Mouse (Mus musculus): ENCODE results near the gene Mterf4. TPM values are rescaled to one million over a fixed set of nuclear protein-coding genes. Genes with fewer than 3 reads are reported as not detected.

Mterf4 gene
- polyA plus RNA-seq, 1 experiment from 2014 or later = 35.8 TPM

DNA sequence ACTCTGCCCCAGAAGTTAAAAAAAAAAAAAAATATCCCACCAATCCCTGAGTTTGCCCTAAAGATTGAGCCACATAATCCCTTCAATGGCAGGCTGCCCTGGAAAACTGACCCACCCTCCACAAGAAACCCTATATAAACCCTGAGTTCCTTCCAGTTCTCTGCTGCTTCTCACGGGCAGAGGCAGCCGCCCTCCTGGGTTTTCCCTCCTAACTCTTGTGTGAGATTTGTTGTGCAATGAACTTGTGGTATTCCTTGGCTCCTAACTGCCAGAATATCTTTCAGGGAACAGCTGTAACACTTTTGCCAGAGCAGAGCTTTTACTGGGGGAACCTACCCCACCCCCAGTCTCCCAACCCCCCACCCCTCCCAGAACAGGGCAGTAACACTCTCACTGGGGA, 53.1 kb downstream of the Mterf4 start:
- Histone ChIP-seq H3K9me3 (no peaks in the 10 kb centered on the region), H3K27me3 (replicated peaks; ENCODE audit: low read depth, poor library complexity, severe bottlenecking) (no peaks in the 10 kb centered on the region), H3K27ac (replicated peaks) (no peak overlapping the region), H3K4me3 (no peak overlapping the region), H3K4me1 (peaks cover 20% of the 10 kb centered on the region; the same call in 1 of the 2 replicates), H3K36me3 (replicated peaks) (peaks cover 4% of the 10 kb centered on the region; the same call in 1 of the 2 replicates)
- no peak for DNase-seq (ENCODE audit: low spot score)
- WGBS = 55% methylated on average over 2 of the region's 2 CpGs

Small RNA genes within 50 kb of the gene (microRNA-seq; reads per million reads assigned to microRNA genes)
- gene Mir6345 (not detected), gene Mir6901 (not detected), gene Mir6902 (0.91 reads per million)

Other genes with a start within 250 kb of the Mterf4 start
- gene Kif1a, start 204.0 kb downstream of the Mterf4 start, polyA plus RNA-seq (2016; fragmentation: Nextera tagmentation; extraction: Ambion mirVana) = 23.9 and 27.5 TPM in 2 replicates
- gene Agxt, start 170.7 kb downstream of the Mterf4 start, polyA plus RNA-seq (2016; fragmentation: Nextera tagmentation; extraction: Ambion mirVana) = not detected in 2 replicates
- 0.87 and 1.5 TPM in 2 replicates for gene 2310007B03Rik, start 145.0 kb downstream of the Mterf4 start, polyA plus RNA-seq (2016; fragmentation: Nextera tagmentation; extraction: Ambion mirVana)
- gene Crocc2, start 137.2 kb downstream of the Mterf4 start, polyA plus RNA-seq (2016; fragmentation: Nextera tagmentation; extraction: Ambion mirVana) = 0.19 and 0.20 TPM in 2 replicates
- 6.5 and 9.6 TPM in 2 replicates for gene Sned1, start 70.1 kb downstream of the Mterf4 start, polyA plus RNA-seq (2016; fragmentation: Nextera tagmentation; extraction: Ambion mirVana)
- 78.8 and 84.4 TPM in 2 replicates for gene Ppp1r7, start 36.9 kb upstream of the Mterf4 start, polyA plus RNA-seq (2016; fragmentation: Nextera tagmentation; extraction: Ambion mirVana)
- 30.9 and 31.1 TPM in 2 replicates for gene Pask, start 37.6 kb upstream of the Mterf4 start, polyA plus RNA-seq (2016; fragmentation: Nextera tagmentation; extraction: Ambion mirVana)
- gene Ano7, start 68.0 kb upstream of the Mterf4 start, polyA plus RNA-seq (2016; fragmentation: Nextera tagmentation; extraction: Ambion mirVana) = 0.14 and 0.84 TPM in 2 replicates
- 124 and 126 TPM in 2 replicates for gene Hdlbp, start 172.9 kb upstream of the Mterf4 start, polyA plus RNA-seq (2016; fragmentation: Nextera tagmentation; extraction: Ambion mirVana)
- gene Farp2, start 206.2 kb upstream of the Mterf4 start, polyA plus RNA-seq (2016; fragmentation: Nextera tagmentation; extraction: Ambion mirVana) = 5.9 and 6.4 TPM in 2 replicates

All from embryonic facial prominence, embryonic 10.5 days (tissue).